Mouse (Mus musculus) spleen, adult 12 weeks (tissue): ENCODE data around the gene Frmd8.

Source experiments
- DNase-seq: peaks from one replicate; pipeline ENCODE4 v3.0.0; 2022; ENCODE audit warnings: low spot score

Frmd8 gene

GRCm38 (mm10) chr19:5806809-5807205 is 68.3 kb downstream of the Frmd8 start:
- DNase-seq, result no peak

- DNase-seq, result no peak
These were observed 68.8 kb downstream of the Frmd8 start for GRCm38 (mm10) chr19:5806051-5806808.

GRCm38 (mm10) chr19:5804371-5804899 is 70.6 kb downstream of the Frmd8 start:
- DNase-seq, result no peak

GRCm38 (mm10) chr19:5803881-5804279 is 71.2 kb downstream of the Frmd8 start:
- no peak for DNase-seq

GRCm38 (mm10) chr19:5803041-5803880 is 71.8 kb downstream of the Frmd8 start:
- peak; percentile 99 for DNase-seq

GRCm38 (mm10) chr19:5802787-5803040 is 72.4 kb downstream of the Frmd8 start:
- no peak for DNase-seq

- peak; percentile 96 for DNase-seq
These were observed 72.9 kb downstream of the Frmd8 start for GRCm38 (mm10) chr19:5802011-5802786.

GRCm38 (mm10) chr19:5801432-5801964 is 73.6 kb downstream of the Frmd8 start:
- no peak for DNase-seq

- DNase-seq, result no peak
These were observed 74.2 kb downstream of the Frmd8 start for GRCm38 (mm10) chr19:5800632-5801431.

GRCm38 (mm10) chr19:5800350-5800631 is 74.8 kb downstream of the Frmd8 start:
- DNase-seq, result no peak
